Mouse (Mus musculus) cerebellum, adult 2 months (tissue): ENCODE measurements at regions not wholly inside any gene's neighbourhood (a gene's known extent, or its start where the extent isn't known, plus 50 kb on each side); places are given as distances from the start of the nearest gene placed in this dataset.

Experiments used
- CTCF ChIP-seq: fragments of 200-500 bp; IDR thresholded peaks from 2 replicates; pipeline ENCODE4 v1.5.1; 2011; ENCODE audit warnings: low read depth, mild to moderate bottlenecking, control low read depth, low read length, moderate library complexity, borderline replicate concordance; ENCODE audit not compliant: insufficient read depth
- POLR2A ChIP-seq: fragments of 200-500 bp; IDR thresholded peaks from 2 replicates; pipeline ENCODE4 v1.6.1; 2011; ENCODE audit warnings: low read length, control low read depth, borderline replicate concordance; ENCODE audit not compliant: insufficient read depth

DNA sequence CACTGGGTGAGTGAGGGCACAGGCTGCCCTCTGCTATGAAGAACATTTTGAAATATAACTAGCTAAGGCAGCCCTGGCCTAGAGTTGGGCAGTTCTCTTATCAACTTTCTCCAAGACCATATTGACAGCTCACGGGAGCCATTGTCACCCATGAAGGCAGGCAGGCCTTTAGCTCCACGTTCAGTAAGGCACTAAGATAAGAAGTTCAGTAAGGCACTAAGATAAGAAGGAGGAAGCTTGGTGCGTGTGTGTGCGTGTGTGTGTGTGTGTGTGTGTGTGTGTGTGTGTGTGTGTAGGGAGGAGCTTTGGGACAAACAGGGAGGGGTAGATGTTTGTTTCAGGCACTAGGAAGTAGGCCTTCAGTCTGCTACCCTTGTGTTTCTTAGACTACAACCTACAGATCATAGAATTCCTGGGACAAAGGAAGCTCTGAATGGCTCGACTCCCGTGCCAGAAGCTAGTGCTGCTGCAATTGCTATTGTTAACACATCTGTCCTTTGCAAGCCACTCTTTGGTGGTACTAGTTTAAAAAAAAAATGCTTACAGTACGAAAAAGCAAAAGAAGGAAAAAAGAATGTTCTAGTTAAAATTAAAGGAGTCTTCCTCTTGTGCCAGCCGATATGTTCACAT lies 188.0 kb upstream of the Afdn start:
- TF ChIP-seq POLR2A (no peak), CTCF (no peak)
